Mouse (Mus musculus): ENCODE results near the gene Gm47841. TPM values are rescaled to one million over a fixed set of nuclear protein-coding genes. Genes with fewer than 3 reads are reported as not detected.
A peak's percentile ranks its signal among the peaks of the same experiment; 100 is the strongest.

Gene Gm47841
- polyA plus RNA-seq, 1 experiment from 2014 or later: not detected

DNA sequence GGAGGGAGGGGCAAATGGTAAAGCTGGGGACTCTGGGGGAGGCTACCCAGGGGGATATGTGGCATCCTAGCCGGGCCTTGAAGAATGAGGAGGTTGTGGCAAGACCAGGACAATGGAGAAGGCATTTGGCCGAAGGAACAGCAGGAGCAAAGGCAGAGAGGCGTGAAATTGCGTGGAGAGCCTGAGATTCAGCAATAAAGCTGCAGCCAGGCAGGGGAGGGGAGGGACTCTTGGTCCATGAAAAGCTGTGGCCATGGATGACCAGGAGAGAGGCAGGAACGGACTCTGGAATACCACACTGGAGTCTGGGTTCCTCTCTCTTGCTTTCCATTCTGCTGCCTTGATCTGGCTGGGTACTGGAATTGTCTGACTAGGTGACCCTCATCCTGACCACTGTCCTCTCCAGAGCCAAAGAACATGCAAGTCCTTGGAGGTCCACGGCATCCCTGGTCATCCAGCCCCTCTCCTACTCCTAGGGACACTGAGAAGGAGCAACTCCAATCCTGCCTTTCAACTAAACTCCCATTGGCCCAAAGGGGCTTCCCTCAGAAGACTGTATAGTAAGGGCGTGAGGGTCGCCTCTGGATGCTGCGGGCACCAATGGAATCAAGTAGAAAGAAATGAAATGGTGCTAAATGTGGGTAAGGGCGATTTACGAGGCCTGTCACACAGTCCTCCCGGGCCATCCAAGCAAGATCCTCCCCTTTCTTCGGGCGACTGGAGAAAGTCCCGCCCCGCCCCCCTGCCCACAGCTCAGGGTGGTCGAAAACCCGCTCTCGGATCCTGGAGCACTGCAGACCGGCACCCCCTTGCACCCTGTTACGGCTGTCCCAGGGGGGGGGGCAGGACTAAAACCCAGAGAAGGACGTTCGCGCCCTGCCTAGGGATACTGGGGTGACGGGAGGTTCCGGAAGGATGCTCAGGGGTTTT lies 29.1 kb upstream of the Gm47841 start:
- H3K36me3 ChIP-seq (ENCODE audit: control insufficient read depth, insufficient read depth, low read length): no peaks in the 10 kb centered on the region
- H3K9ac ChIP-seq (ENCODE audit: low read length): peak overlapping the region; percentile 90; the same call in 1 of the 2 replicates
- H3K4me3 ChIP-seq (ENCODE audit: low read length): peak overlapping the region; percentile 86
- H3K4me2 ChIP-seq (ENCODE audit: low read depth, low read length): peak overlapping the region; percentile 88
- peaks cover 56% of the 10 kb centered on the region for H3K4me1 ChIP-seq (replicated peaks; ENCODE audit: control insufficient read depth, insufficient read depth, low read length)
- H3K9me3 ChIP-seq (ENCODE audit: control insufficient read depth, low read length): no peaks in the 10 kb centered on the region
- no peak overlapping the region for H3K27ac ChIP-seq (ENCODE audit: low read length)
- WGBS: 16% methylated on average over 26 of the region's 26 CpGs
- no peak for ATAC-seq (ENCODE audit: low read depth)
- peaks cover 7% of the 10 kb centered on the region; the same call in 1 of the 2 replicates for H3K27me3 ChIP-seq (ENCODE audit: control insufficient read depth, insufficient read depth, low read depth, low read length)

DNA sequence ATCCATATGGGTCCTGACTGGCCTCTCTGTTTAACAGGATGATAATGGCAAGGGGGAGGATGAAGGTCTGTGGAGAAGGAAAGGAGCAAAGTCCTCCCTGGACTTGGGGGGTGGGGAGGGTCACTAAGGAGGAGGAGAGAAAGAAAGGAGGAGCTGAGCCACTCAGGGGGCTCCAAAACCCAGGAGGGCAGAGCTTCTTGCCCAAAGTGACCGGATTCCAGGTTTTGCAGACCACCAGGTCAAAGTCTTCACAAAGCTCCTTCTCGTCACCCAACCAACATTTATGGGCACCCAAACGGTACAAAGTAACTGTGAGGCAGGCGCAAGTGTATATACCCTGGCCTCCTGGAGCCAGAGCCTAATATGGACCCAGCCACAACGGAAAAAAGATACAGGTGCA lies 28.5 kb upstream of the Gm47841 start:
- Histone ChIP-seq H3K4me2 (ENCODE audit: low read depth, low read length) (no peak overlapping the region), H3K9me3 (ENCODE audit: control insufficient read depth, low read length) (no peaks in the 10 kb centered on the region), H3K4me3 (ENCODE audit: low read length) (no peak overlapping the region), H3K9ac (ENCODE audit: low read length) (no peak overlapping the region), H3K36me3 (ENCODE audit: control insufficient read depth, insufficient read depth, low read length) (no peaks in the 10 kb centered on the region), H3K27ac (ENCODE audit: low read length) (no peak overlapping the region), H3K4me1 (replicated peaks; ENCODE audit: control insufficient read depth, insufficient read depth, low read length) (peaks cover 60% of the 10 kb centered on the region), H3K27me3 (ENCODE audit: control insufficient read depth, insufficient read depth, low read depth, low read length) (peaks cover 7% of the 10 kb centered on the region; the same call in 1 of the 2 replicates)
- no peak for ATAC-seq (ENCODE audit: low read depth)
- 72% methylated on average over 5 of the region's 5 CpGs for WGBS

DNA sequence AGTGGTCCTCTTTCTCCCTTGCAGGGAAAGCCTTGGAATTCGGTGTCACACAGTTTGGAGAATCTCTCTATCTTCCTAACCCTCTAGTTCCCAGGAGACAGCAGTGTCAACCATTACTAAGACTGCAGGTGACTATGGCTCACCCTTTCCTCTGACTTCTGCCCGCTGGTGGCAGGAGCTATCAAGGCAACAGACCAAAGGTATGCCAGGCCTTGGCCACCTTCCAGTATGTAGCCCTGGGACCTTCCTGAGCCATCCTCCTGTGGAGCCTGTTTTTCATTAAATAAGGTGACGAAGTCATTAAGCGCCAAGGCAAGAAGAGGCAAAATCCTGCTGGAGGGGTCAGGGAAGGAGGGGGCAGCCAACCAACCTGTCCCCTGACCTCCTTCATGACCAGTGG lies 28.0 kb upstream of the Gm47841 start:
- no peak overlapping the region for H3K4me3 ChIP-seq (ENCODE audit: low read length)
- H3K4me2 ChIP-seq (ENCODE audit: low read depth, low read length): no peak overlapping the region
- no peaks in the 10 kb centered on the region for H3K9me3 ChIP-seq (ENCODE audit: control insufficient read depth, low read length)
- H3K9ac ChIP-seq (ENCODE audit: low read length): no peak overlapping the region
- H3K36me3 ChIP-seq (ENCODE audit: control insufficient read depth, insufficient read depth, low read length): no peaks in the 10 kb centered on the region
- no peak overlapping the region for H3K27ac ChIP-seq (ENCODE audit: low read length)
- ATAC-seq (ENCODE audit: low read depth): no peak
- H3K27me3 ChIP-seq (ENCODE audit: control insufficient read depth, insufficient read depth, low read depth, low read length): peaks cover 7% of the 10 kb centered on the region; the same call in 1 of the 2 replicates
- WGBS: 86% methylated on average over 4 of the region's 4 CpGs
- peaks cover 65% of the 10 kb centered on the region for H3K4me1 ChIP-seq (replicated peaks; ENCODE audit: control insufficient read depth, insufficient read depth, low read length)

DNA sequence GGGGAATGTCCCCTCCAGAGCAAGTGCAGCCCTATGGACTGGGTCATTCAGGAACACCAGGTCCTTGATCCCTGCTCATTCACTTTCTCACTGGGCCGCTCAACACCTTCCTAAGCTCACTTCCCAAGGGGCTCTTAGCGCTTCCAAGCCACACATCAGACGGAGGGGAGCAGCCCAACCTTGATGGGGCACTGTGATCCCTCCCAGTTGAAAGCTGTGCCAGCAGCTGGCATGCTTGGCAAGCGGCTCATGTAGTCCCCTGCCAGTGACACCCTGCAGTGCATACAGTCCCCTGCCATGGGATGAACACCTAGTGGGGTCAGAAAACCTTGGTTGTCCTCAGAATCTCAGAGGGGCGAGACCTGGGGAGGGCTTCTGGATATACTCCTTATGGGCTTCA lies 26.9 kb upstream of the Gm47841 start:
- peaks cover 71% of the 10 kb centered on the region for H3K4me1 ChIP-seq (replicated peaks; ENCODE audit: control insufficient read depth, insufficient read depth, low read length)
- peaks cover 7% of the 10 kb centered on the region; the same call in 1 of the 2 replicates for H3K27me3 ChIP-seq (ENCODE audit: control insufficient read depth, insufficient read depth, low read depth, low read length)
- no peak overlapping the region for H3K27ac ChIP-seq (ENCODE audit: low read length)
- no peak overlapping the region for H3K4me3 ChIP-seq (ENCODE audit: low read length)
- no peaks in the 10 kb centered on the region for H3K9me3 ChIP-seq (ENCODE audit: control insufficient read depth, low read length)
- 78% methylated on average over 5 of the region's 5 CpGs for WGBS
- H3K4me2 ChIP-seq (ENCODE audit: low read depth, low read length): no peak overlapping the region
- ATAC-seq (ENCODE audit: low read depth): no peak
- no peaks in the 10 kb centered on the region for H3K36me3 ChIP-seq (ENCODE audit: control insufficient read depth, insufficient read depth, low read length)
- peak overlapping the region; percentile 39 for H3K9ac ChIP-seq (ENCODE audit: low read length)

DNA sequence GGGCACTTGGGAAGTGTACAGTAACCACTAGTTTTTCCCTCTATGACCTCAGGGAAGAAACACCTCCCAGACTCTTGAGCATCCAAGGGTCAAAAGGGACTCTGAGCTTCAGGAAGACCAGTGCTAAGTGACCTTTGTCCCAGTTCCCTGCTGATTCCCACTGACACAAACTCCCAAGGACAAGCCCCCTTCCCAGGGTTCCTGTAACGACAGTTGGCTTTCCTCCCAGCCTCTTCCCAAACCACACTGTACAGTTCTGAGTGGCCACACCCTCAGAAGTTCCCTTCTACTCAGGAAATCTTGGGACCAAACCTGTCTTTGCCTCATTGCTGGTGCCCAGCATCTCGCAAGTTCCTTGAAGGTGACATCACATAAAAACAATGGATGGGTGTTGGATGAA lies 25.5 kb upstream of the Gm47841 start:
- peaks cover 7% of the 10 kb centered on the region; the same call in 1 of the 2 replicates for H3K27me3 ChIP-seq (ENCODE audit: control insufficient read depth, insufficient read depth, low read depth, low read length)
- H3K36me3 ChIP-seq (ENCODE audit: control insufficient read depth, insufficient read depth, low read length): no peaks in the 10 kb centered on the region
- H3K9ac ChIP-seq (ENCODE audit: low read length): no peak overlapping the region
- H3K9me3 ChIP-seq (ENCODE audit: control insufficient read depth, low read length): no peaks in the 10 kb centered on the region
- ATAC-seq (ENCODE audit: low read depth): no peak
- no peak overlapping the region for H3K4me3 ChIP-seq (ENCODE audit: low read length)
- H3K4me1 ChIP-seq (replicated peaks; ENCODE audit: control insufficient read depth, insufficient read depth, low read length): peaks cover 77% of the 10 kb centered on the region
- H3K4me2 ChIP-seq (ENCODE audit: low read depth, low read length): no peak overlapping the region
- H3K27ac ChIP-seq (ENCODE audit: low read length): no peak overlapping the region
- whole genome bisulfite sequencing: 59% methylated on average over 2 of the region's 2 CpGs

DNA sequence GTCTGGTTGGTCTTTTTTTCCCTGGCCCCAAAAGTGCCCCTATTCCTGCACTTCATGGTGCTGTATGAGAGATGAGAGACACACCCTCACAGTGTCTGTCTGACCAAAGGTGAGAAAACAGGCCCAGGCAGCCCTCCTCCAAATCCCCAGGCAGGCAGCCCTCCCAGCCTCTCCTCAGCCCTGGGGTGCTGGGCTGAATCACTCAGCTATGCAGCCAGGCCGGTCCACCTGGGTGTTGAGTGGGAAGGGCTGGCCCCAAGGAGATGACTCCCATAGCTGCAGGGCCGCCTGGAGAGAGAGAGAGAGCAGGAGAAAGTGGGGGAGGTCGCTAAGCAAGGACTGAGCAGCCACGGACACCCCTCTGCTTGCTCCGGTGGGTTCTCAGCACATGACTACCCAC lies 23.6 kb upstream of the Gm47841 start:
- Histone ChIP-seq H3K4me3 (ENCODE audit: low read length) (no peak overlapping the region), H3K4me1 (replicated peaks; ENCODE audit: control insufficient read depth, insufficient read depth, low read length) (peaks cover 80% of the 10 kb centered on the region), H3K27me3 (ENCODE audit: control insufficient read depth, insufficient read depth, low read depth, low read length) (no peaks in the 10 kb centered on the region), H3K4me2 (ENCODE audit: low read depth, low read length) (no peak overlapping the region), H3K9ac (ENCODE audit: low read length) (peak overlapping the region; percentile 2; the same call in 1 of the 2 replicates), H3K36me3 (ENCODE audit: control insufficient read depth, insufficient read depth, low read length) (no peaks in the 10 kb centered on the region), H3K9me3 (ENCODE audit: control insufficient read depth, low read length) (no peaks in the 10 kb centered on the region), H3K27ac (ENCODE audit: low read length) (peak overlapping the region; percentile 73)
- peak; percentile 71 for ATAC-seq (ENCODE audit: low read depth)
- 32% methylated on average over 5 of the region's 5 CpGs for WGBS

DNA sequence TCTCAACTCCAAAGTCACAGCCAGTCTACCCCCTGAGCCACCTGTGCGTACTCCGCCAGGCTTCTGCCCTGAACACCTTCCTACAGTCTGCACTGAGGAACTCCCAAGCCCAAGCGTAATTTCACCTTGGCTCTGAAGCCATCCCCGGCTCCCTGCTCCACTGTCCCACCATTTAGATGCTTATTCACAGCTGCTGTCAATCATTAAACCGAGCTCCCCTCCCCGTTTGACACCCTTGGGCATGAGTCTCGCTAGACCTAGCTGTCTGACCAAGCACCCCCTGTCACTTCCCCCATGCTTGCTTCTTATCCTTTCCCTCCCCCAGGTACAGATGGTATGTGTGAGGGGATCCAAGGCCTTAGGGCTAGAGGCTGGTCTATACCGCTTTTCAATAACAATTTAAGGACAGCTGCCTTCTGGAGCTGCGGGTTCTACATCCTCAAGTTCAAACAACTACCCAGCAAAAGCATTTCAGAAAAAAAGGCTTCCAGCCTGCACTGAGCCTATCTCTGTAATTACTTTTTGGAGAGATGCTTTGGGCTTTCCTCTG lies 22.5 kb upstream of the Gm47841 start:
- no peak overlapping the region for H3K4me2 ChIP-seq (ENCODE audit: low read depth, low read length)
- peaks cover 82% of the 10 kb centered on the region for H3K4me1 ChIP-seq (replicated peaks; ENCODE audit: control insufficient read depth, insufficient read depth, low read length)
- WGBS: 59% methylated on average over 9 of the region's 9 CpGs

DNA sequence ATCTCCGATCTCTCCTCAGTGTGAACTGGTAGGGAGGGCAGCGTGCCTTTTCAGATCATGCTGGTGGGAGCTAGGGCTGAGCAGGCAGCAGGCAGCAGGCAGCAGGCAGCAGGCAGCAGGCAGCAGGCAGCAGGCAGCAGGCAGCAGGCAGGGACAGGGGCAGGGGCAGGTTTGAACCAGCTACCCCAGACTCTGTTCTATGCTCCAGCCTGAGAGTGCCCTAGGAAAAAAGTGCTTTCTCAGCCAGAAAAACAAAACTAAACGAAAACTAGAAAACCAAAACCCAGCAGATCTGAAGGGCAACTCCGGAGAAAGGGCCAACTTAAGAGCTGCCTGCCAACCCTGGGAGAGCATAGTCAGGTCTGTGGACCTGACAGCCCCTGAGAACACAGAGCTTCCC lies 21.5 kb upstream of the Gm47841 start:
- no peak overlapping the region for H3K4me2 ChIP-seq (ENCODE audit: low read depth, low read length)
- peak overlapping the region; percentile 64; the same call in 1 of the 2 replicates for H3K27ac ChIP-seq (ENCODE audit: low read length)
- 0 out of 2 replicates have a peak overlapping the region, but pooled peaks have one; percentile 20 for H3K9ac ChIP-seq (ENCODE audit: low read length)
- no peaks in the 10 kb centered on the region for H3K27me3 ChIP-seq (ENCODE audit: control insufficient read depth, insufficient read depth, low read depth, low read length)
- no peaks in the 10 kb centered on the region for H3K36me3 ChIP-seq (ENCODE audit: control insufficient read depth, insufficient read depth, low read length)
- H3K9me3 ChIP-seq (ENCODE audit: control insufficient read depth, low read length): no peaks in the 10 kb centered on the region
- ATAC-seq (ENCODE audit: low read depth): no peak
- H3K4me3 ChIP-seq (ENCODE audit: low read length): no peak overlapping the region
- H3K4me1 ChIP-seq (replicated peaks; ENCODE audit: control insufficient read depth, insufficient read depth, low read length): peaks cover 80% of the 10 kb centered on the region
- 67% methylated on average over 4 of the region's 4 CpGs for WGBS

More for the DNA sequence above, 22.5 kb upstream of the Gm47841 start:
- H3K27ac ChIP-seq (ENCODE audit: low read length): peak overlapping the region; percentile 73
- no peaks in the 10 kb centered on the region for H3K36me3 ChIP-seq (ENCODE audit: control insufficient read depth, insufficient read depth, low read length)
- H3K9ac ChIP-seq (ENCODE audit: low read length): peak overlapping the region; percentile 2; the same call in 1 of the 2 replicates
- ATAC-seq (ENCODE audit: low read depth): no peak
- no peaks in the 10 kb centered on the region for H3K9me3 ChIP-seq (ENCODE audit: control insufficient read depth, low read length)
- no peak overlapping the region for H3K4me3 ChIP-seq (ENCODE audit: low read length)
- no peaks in the 10 kb centered on the region for H3K27me3 ChIP-seq (ENCODE audit: control insufficient read depth, insufficient read depth, low read depth, low read length)

DNA sequence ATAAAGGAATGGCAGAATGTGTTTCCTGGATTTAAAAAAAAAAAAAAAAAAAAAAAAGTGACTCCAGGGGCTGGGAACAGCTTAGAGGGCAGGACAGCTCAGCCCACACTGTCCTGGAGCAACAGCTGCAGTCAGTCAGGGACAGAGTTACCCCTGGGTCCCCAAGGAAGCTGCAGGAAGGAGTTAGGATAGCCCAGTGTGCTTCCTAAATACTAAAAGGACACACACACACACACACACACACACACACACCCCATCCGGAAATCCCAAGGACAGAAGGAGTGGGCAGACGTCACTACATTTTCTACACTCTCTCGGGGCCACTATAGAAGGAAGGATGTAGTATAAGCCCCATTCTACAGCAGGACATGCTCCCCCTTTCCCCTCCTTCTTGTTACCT lies 20.8 kb upstream of the Gm47841 start:
- Histone ChIP-seq H3K4me2 (ENCODE audit: low read depth, low read length) (no peak overlapping the region), H3K27me3 (ENCODE audit: control insufficient read depth, insufficient read depth, low read depth, low read length) (no peaks in the 10 kb centered on the region), H3K27ac (ENCODE audit: low read length) (peak overlapping the region; percentile 64), H3K9me3 (ENCODE audit: control insufficient read depth, low read length) (no peaks in the 10 kb centered on the region), H3K36me3 (ENCODE audit: control insufficient read depth, insufficient read depth, low read length) (no peaks in the 10 kb centered on the region), H3K4me1 (replicated peaks; ENCODE audit: control insufficient read depth, insufficient read depth, low read length) (peaks cover 73% of the 10 kb centered on the region), H3K4me3 (ENCODE audit: low read length) (no peak overlapping the region), H3K9ac (ENCODE audit: low read length) (no peak overlapping the region)
- 26% methylated on average over 3 of the region's 3 CpGs for WGBS
- ATAC-seq (ENCODE audit: low read depth): peak; percentile 82

All from lung, embryonic 16.5 days (tissue).